Mouse (Mus musculus): Measurements from ENCODE around the gene Ubqln1.

Gene Ubqln1

DNA sequence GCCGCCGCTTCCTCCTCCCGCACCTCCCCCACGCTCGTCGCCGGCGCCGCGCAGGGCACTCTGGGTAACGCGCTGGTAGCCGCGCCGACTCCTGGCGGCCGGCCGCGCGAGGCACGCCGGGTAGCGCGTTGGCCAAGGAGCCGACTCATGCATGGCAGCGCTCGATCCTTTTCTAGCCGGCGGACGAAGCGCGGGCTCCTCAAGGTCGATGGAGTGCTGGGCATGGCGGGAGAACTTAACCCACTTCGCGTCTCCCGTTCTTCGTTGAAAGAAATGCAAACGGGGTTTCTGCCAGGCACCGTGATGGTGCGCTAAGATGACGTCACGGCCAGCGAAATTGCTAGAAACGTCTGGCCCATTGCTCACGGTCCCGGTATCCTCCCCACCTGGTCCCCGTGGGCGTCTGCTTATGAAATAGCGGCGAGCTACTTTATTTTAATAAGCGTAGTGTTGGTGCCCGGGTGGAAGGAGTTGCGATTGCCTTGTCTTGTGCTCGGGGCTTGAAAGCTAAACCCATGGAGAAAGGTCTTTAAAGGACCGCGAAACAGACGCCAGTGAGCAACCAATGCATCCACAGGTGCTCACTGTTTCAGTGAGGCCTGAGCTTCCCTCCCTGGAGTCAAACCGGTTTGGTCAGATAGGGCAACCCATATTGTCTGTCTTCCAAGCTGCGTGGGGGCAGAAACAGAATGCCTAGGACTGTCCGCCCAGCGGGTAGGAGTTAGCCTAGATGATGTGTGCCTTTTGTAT is at the start of gene Ubqln1:
Gene Ubqln1, minus strand, starts transcription at position 62 of the 750 bp plus-strand sequence.
- CTCF ChIA-PET = interaction anchor here (0.8 kb wide), 1 partner anchor 33 kb away, joined by 3 read pairs; no protein-coding TSS in a partner anchor

DNA sequence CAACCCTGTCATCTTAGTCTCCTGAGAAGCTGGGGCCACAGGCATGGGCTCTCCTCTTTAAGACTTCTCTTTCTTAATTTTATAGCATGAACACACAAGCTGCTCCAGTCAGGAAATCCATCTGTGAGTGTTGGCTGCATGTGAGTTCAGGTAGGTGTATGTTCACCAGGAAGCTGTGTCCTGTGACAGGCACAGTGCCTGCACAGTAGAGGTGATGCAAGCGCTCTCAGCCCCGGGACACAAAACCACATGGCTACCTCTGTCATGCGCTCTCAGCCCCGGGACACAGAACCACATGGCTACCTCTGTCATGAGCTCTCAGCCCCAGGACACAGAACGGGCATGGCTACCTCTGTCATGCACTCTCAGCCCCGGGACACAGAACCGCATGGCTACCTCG is 48.1 kb upstream of the Ubqln1 start:
- CTCF ChIA-PET = no interaction called here

DNA sequence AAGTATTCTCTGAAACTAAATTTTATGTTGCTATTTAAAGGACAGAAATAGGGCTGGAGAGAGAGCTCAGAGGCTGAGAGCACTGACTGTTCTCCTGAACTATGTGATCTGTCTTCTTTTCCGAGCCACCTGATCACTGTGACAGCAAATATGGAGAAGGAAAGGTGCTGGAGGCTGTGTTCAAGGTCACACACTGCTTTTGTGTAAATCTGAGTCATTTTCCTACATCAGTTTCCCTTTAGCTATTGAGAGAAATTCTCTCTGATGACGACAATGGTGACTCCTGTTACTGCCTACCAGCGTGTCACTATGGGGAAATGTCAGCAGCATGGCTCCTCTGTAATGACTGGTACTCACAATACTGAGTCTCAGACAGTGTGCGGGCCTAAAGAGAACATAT is 46.2 kb upstream of the Ubqln1 start:
- CTCF ChIA-PET = no interaction called here

GRCm38 (mm10) chr13:58253268-58253667 is 37.8 kb upstream of the Ubqln1 start:
- CTCF ChIA-PET = interaction anchor here (0.6 to 0.7 kb wide), 2 partner anchors 27 to 60 kb away, joined by 3 to 5 read pairs; no protein-coding TSS in a partner anchor

GRCm38 (mm10) chr13:58248957-58249356 is 33.5 kb upstream of the Ubqln1 start:
- CTCF ChIA-PET = no interaction called here

GRCm38 (mm10) chr13:58236536-58236935 is 21.1 kb upstream of the Ubqln1 start:
- CTCF ChIA-PET = interaction anchor here (0.6 kb wide), 1 partner anchor 87 kb away, joined by 4 read pairs; no protein-coding TSS in a partner anchor

DNA sequence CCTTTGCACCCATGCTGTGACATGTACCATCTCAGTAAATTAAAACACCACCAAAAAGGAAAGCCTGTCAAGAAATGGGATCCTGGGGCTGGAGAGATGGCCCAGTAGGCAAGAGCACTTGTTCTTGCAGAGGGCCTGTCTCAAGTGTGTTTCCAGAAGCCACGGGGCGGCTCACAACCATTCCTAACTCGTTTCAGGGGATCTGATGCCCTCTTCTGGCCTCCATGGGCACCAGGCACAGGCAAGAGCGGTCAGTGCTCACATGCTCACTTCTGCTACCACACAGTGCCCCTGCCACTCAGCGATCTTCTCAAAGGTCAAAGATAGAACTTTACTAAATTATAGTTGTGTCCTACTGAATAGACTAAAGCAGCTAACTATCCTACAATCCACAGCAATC is 17.2 kb upstream of the Ubqln1 start:
- CTCF ChIA-PET = no interaction called here

DNA sequence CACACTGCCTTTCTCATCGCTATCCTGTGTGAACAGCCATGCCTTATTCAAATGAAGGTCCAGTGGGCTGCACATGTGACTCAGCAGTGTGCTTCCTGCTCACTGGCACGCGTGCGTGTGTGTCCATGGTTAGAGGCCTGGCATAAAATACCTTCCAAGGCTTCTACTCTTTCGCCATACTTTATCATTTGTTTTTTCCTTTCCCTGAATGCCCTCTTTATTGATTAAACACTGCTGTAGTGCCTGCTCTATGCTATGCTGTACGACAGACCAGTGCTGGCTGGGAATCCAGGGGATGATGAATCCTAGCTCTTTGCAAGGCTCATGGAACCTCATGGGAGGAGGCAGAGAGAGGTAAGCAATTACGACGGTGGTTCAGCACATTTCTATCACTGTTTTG is 16.6 kb upstream of the Ubqln1 start:
- CTCF ChIA-PET = no interaction called here

- CTCF ChIA-PET = interaction anchor here (0.5 kb wide), 1 partner anchor 57 kb away, joined by 3 read pairs; no protein-coding TSS in a partner anchor
These were observed 13.2 kb upstream of the Ubqln1 start for GRCm38 (mm10) chr13:58228624-58229023.

GRCm38 (mm10) chr13:58225694-58226093 is 10.2 kb upstream of the Ubqln1 start:
- CTCF ChIA-PET = interaction anchor here (0.6 kb wide), 3 partner anchors 28 to 47 kb away, joined by 3 to 5 read pairs (median 4); no protein-coding TSS in a partner anchor

DNA sequence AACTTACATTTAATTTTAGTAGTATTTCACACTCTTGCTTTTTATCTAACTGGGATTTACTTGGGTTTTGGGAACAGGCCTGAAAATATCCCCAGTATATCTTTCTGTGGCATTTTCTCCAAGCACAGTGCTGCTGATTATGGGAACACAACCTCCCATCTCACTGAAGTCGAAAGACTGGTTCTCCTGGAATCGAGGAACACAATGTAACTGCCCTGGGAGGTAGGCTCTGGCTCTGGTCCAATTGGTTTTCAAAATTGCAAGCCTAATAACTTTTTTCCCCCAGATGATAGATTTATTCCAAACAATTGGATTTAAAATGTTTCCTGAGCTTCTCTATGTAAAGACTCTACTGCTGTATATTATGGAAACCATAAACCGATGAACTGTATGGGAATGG is 4.8 kb upstream of the Ubqln1 start:
- CTCF ChIA-PET = no interaction called here

GRCm38 (mm10) chr13:58217536-58217935 is 2.1 kb upstream of the Ubqln1 start:
- CTCF ChIA-PET = no interaction called here

GRCm38 (mm10) chr13:58216395-58216794 is 942 bp upstream of the Ubqln1 start:
- CTCF ChIA-PET = no interaction called here

- CTCF ChIA-PET = interaction anchor here (0.8 to 1.4 kb wide), 2 partner anchors 19 to 33 kb away, joined by 3 to 4 read pairs; no protein-coding TSS in a partner anchor
These were observed 231 bp downstream of the Ubqln1 start for GRCm38 (mm10) chr13:58215253-58215591.

- CTCF ChIA-PET = interaction anchor here (1.4 kb wide), 1 partner anchor 18 kb away, joined by 4 read pairs; no protein-coding TSS in a partner anchor
These were observed 854 bp downstream of the Ubqln1 start for GRCm38 (mm10) chr13:58214346-58215252.

DNA sequence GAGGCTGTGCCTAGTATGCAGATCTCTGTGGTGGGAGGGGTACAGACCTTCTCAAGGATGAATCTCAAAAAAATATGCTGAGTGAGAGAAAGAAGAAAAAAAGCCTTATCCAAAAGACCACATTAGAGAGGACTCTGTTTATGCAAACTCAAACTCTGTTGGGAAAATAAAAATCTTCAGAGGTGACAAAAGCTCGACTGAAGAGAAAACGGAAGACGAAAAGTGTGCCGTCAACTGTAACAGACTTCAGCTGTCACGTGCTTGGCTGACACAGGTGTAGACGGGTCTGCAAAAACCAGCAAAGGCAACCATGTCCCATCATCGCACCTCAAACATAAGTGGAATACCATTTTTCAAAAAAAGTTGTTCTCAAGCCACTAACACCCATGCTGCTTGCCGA is 1.7 kb downstream of the Ubqln1 start:
- CTCF ChIA-PET = interaction anchor here (0.6 to 1.4 kb wide), 2 partner anchors 18 to 1371 kb away, joined by 3 to 4 read pairs; no protein-coding TSS in a partner anchor

DNA sequence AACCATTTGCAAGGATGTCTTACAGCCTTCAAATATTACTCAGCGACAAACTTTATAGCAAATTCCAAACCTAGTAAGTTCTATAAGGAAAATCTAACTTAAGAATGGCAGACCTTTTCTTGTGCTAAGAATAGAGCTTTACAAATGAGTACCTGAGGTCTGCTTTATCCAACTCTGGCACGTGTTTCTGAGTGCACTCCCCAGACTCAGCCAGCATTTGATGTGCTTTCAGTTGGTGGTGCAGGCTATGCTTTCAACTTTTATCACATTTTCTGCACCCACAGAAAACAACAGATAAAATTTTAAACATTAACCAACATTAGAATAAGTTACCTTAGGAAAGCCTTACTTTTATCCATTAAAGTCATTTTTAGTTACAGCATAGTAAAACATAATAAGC is 2.9 kb downstream of the Ubqln1 start:
- CTCF ChIA-PET = interaction anchor here (0.6 kb wide), 2 partner anchors 36 to 349 kb away, joined by 6 to 8 read pairs; no protein-coding TSS in a partner anchor

DNA sequence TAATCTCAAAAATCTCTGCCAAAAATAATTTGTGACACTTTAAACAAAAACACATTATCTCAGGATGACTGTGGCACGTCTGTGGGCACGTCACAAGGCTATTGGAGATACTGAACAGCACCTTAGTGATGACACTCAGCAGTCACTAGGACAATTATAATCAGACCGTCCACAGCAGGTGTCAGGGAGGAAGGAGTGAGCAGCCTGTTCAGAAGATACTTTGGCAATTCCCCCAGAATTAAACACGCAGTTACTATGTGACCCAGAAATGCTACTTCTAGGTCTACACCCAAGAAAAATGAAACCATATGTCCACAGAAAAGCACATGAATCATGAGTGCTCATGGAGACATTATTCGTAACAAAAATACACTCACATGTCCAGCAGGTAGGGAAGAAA is 5.0 kb downstream of the Ubqln1 start:
- CTCF ChIA-PET = no interaction called here

DNA sequence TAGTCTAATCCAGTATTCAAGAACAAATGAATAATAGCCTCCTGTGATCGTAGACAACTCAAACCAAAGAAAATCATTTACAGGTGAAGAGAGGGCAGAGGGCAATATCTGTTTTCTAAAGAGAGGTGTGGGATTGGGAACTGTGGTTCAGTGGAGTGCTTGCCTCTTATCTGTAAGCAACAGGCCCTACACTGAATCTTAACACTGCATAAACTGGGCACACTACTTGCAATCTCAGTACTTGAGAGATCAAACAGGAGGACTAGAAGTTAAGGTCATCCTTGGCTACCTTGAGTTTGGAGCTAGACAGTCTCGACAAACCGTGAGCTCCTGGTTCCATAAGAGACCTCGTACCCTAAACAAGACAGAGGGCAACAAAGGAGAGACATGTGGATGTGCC is 9.4 kb downstream of the Ubqln1 start:
- CTCF ChIA-PET = no interaction called here

- CTCF ChIA-PET = interaction anchor here (0.7 kb wide), 1 partner anchor 23 kb away, joined by 3 read pairs; no protein-coding TSS in a partner anchor
These were observed 10.5 kb downstream of the Ubqln1 start for GRCm38 (mm10) chr13:58204986-58205385.

GRCm38 (mm10) chr13:58204202-58204601 is 11.3 kb downstream of the Ubqln1 start:
- CTCF ChIA-PET = interaction anchor here (0.5 to 0.7 kb wide), 2 partner anchors 22 to 108 kb away, joined by 3 read pairs; no protein-coding TSS in a partner anchor

DNA sequence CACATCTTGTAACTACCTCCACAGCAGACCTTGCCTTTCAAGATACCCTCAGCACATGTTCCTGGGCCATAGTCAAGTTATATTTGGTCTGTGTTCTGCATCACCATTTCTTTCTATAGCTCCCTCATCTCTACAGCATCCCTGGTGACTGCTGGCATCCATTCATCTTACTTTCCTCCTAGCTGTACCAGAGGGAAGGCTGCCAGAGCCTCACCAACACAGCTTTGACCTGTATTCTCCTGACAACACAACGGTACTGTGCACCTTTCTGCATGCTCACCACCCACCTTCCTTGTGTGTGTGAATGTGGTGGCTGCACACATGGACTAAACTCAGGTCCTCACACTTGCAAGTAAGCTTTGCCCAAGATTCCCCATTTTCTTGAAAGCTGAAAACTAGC is 12.6 kb downstream of the Ubqln1 start:
- CTCF ChIA-PET = interaction anchor here (0.6 kb wide), 1 partner anchor 39 kb away, joined by 12 read pairs; no protein-coding TSS in a partner anchor

All from spleen, embryonic (tissue).